In genomic region chr15:85671701-85672191, GRCm38 (mm10) we compare ENCODE assay signal across 8 mouse cellular contexts.
DNase-seq lines count a peak whose midpoint lies in the region; ATAC-seq and TF ChIP-seq lines count a peak whose summit lies in the region.

No protein-coding gene starts in this region.

- 1% methylated on average over 50 of the region's 50 CpGs for WGBS in lung, adult 2 months
- whole genome bisulfite sequencing in forebrain, postnatal 0 days = under 1% methylated on average over 50 of the region's 50 CpGs
- WGBS in midbrain, postnatal 0 days = 1% methylated on average over 50 of the region's 50 CpGs

- H3K27me3 ChIP-seq in forebrain, postnatal 0 days (ENCODE audit: insufficient read depth, low read length) = no peaks in the 10 kb centered on the region
- no peaks in the 10 kb centered on the region for H3K27me3 ChIP-seq in midbrain, postnatal 0 days (ENCODE audit: insufficient read depth, low read length)

- H3K4me2 ChIP-seq in forebrain, postnatal 0 days (ENCODE audit: low read depth) = peak overlapping the region; percentile 91
- H3K4me2 ChIP-seq in midbrain, postnatal 0 days (ENCODE audit: low read depth, low read length, poor library complexity, severe bottlenecking) = peak overlapping the region; percentile 87

- peak overlapping the region; percentile 94 for H3K27ac ChIP-seq in brown adipose tissue, adult 24 weeks (replicated peaks; ENCODE audit: low read depth, low read length)
- peak overlapping the region; percentile 100 for H3K27ac ChIP-seq in forebrain, postnatal 0 days (ENCODE audit: low read depth, low read length)
- H3K27ac ChIP-seq in midbrain, postnatal 0 days (ENCODE audit: low read depth, low read length) = peak overlapping the region; percentile 99

- H3K36me3 ChIP-seq in forebrain, postnatal 0 days (ENCODE audit: insufficient read depth) = 0 out of 2 replicates have a peak, but pooled peaks cover 4% of the 10 kb centered on the region
- peaks cover 2% of the 10 kb centered on the region; the same call in 1 of the 2 replicates for H3K36me3 ChIP-seq in midbrain, postnatal 0 days (ENCODE audit: insufficient read depth, low read length)

- H3K4me1 ChIP-seq in lung, adult 2 months (ENCODE audit: control insufficient read depth, insufficient read depth, low read length) = peaks cover 24% of the 10 kb centered on the region
- H3K4me1 ChIP-seq in brown adipose tissue, adult 24 weeks (ENCODE audit: control insufficient read depth, insufficient read depth, insufficient read length, low read length) = peaks cover 7% of the 10 kb centered on the region
- peaks cover 24% of the 10 kb centered on the region for H3K4me1 ChIP-seq in forebrain, postnatal 0 days (ENCODE audit: insufficient read depth)
- peaks cover 13% of the 10 kb centered on the region; the same call in 1 of the 2 replicates for H3K4me1 ChIP-seq in midbrain, postnatal 0 days (ENCODE audit: insufficient read depth, low read length)

- DNase-seq in lung, adult 2 months = peak; percentile 69
- no peak for DNase-seq in lung, postnatal 36 days
- no peak for DNase-seq in forebrain, postnatal 0 days
- peak; percentile 46 to 74 for DNase-seq in kidney, postnatal 25 days
- DNase-seq in midbrain, postnatal 0 days (ENCODE audit: low spot score) = no peak

- no peak for TF ChIP-seq POLR2A in lung, adult 2 months (IDR thresholded peaks at IDR 0.05; ENCODE audit: borderline replicate concordance, extremely low read depth, low read depth, low read length)

- peak overlapping the region; percentile 78 for H3K4me3 ChIP-seq in lung, adult 2 months (replicated peaks; ENCODE audit: extremely low read depth, low read depth, low read length)
- peak overlapping the region; percentile 92 for H3K4me3 ChIP-seq in brown adipose tissue, adult 24 weeks (ENCODE audit: insufficient read depth, low read depth, low read length)
- peak overlapping the region; percentile 99 for H3K4me3 ChIP-seq in forebrain, postnatal 0 days (ENCODE audit: low read depth, low read length)
- peak overlapping the region; percentile 61 for H3K4me3 ChIP-seq in midbrain, postnatal 0 days (ENCODE audit: low read depth, low read length)

- TF ChIP-seq CTCF in lung, adult 2 months (IDR thresholded peaks at IDR 0.05; ENCODE audit: insufficient read depth, low read length) = no peak
- TF ChIP-seq CTCF in forebrain, postnatal 0 days (IDR thresholded peaks at IDR 0.05; ENCODE audit: low read depth) = no peak
- TF ChIP-seq CTCF in midbrain, postnatal 0 days (IDR thresholded peaks at IDR 0.05) = no peak

- H3K9ac ChIP-seq in forebrain, postnatal 0 days = peak overlapping the region; percentile 98
- H3K9ac ChIP-seq in midbrain, postnatal 0 days (replicated peaks; ENCODE audit: low read length, poor library complexity, severe bottlenecking) = peak overlapping the region; percentile 84

- H3K9me3 ChIP-seq in forebrain, postnatal 0 days (ENCODE audit: low read length) = no peaks in the 10 kb centered on the region
- H3K9me3 ChIP-seq in midbrain, postnatal 0 days (ENCODE audit: low read length) = no peaks in the 10 kb centered on the region

- 0 out of 2 replicates have a peak, but pooled peaks have one; percentile 0 for ATAC-seq in forebrain, postnatal 0 days
- no peak for ATAC-seq in midbrain, postnatal 0 days (ENCODE audit: low FRiP score)
- ATAC-seq in megakaryocyte progenitor cell, adult 5-6 weeks (replicated peaks; ENCODE audit: poor library complexity) = no peak
- ATAC-seq in frontal cortex, adult (ENCODE audit: low TSS enrichment) = no peak

Comparison
In these comparisons a context has a peak if more than half of its experiments do, and no peak if none do; other contexts are left out.
1. DNase-seq: peak in lung, adult 2 months (single experiment) and kidney, postnatal 25 days (2 of 2); none in lung, postnatal 36 days (single experiment), forebrain, postnatal 0 days (single experiment) and midbrain, postnatal 0 days (single experiment).
2. Peak in every context shown above with its lines, with median percentiles within 50 percentile points of each other: H3K4me3 ChIP-seq and H3K27ac ChIP-seq.